Mouse (Mus musculus) kidney, embryonic 15.5 days (tissue): ENCODE results near the gene Bpifb3. TPM values are rescaled to one million over a fixed set of nuclear protein-coding genes. Genes with fewer than 3 reads are reported as not detected.

Source experiments
- ATAC-seq: fragments of 200-750 bp; cut with Nextera tagmentation; replicated peaks from 2 replicates; pipeline ENCODE4 v1.8.0; 2017; ENCODE audit warnings: moderate TSS enrichment; ENCODE audit not compliant: low FRiP score
- H3K27ac ChIP-seq: fragments of 300-500 bp; sonication (generic); 2 replicates; pipeline ENCODE4 v1.5.1; 2015; ENCODE audit warnings: mild to moderate bottlenecking, inconsistent platforms
- H3K27me3 ChIP-seq: fragments of 300-500 bp; sonication (generic); 2 replicates; pipeline ENCODE4 v1.6.1; 2015; ENCODE audit warnings: inconsistent platforms
- H3K36me3 ChIP-seq: fragments of 300-500 bp; sonication (generic); 2 replicates; pipeline ENCODE4 v1.6.1; 2015; ENCODE audit warnings: inconsistent platforms
- H3K4me1 ChIP-seq: fragments of 300-500 bp; sonication (generic); 2 replicates; pipeline ENCODE4 v1.6.1; 2015; ENCODE audit warnings: inconsistent platforms
- H3K4me2 ChIP-seq: fragments of 300-500 bp; sonication (generic); 2 replicates; pipeline ENCODE4 v1.6.1; 2015; ENCODE audit warnings: moderate library complexity, mild to moderate bottlenecking, inconsistent platforms
- H3K4me3 ChIP-seq: fragments of 300-500 bp; sonication (generic); replicated peaks from 2 replicates; pipeline ENCODE4 v1.5.1; 2015; ENCODE audit warnings: mild to moderate bottlenecking, inconsistent platforms
- H3K9ac ChIP-seq: fragments of 300-500 bp; sonication (generic); 2 replicates; pipeline ENCODE4 v1.6.1; 2015; ENCODE audit warnings: mild to moderate bottlenecking, inconsistent platforms
- H3K9me3 ChIP-seq: fragments of 300-500 bp; sonication (generic); replicated peaks from 2 replicates; pipeline ENCODE4 v1.6.1; 2016; ENCODE audit warnings: inconsistent platforms
- WGBS: fragments of 180-500 bp; shearing (Covaris S2); methylation state at CpG from one replicate; pipeline ENCODE4 v1.1.7; 2015; ENCODE audit warnings: mixed read lengths; 5-methylcytosine and 5-hydroxymethylcytosine counted together
- polyA plus RNA-seq: library from polyadenylated mRNA; unstranded; fragments of >200 nt; fragmentation: Nextera tagmentation; extraction: Ambion mirVana; gene quantifications from 2 replicates; pipeline ENCODE4 v1.2.1, GENCODE M21; 2015

The Bpifb3 gene
- polyA plus RNA-seq, 1 experiment from 2014 or later, result not detected

DNA sequence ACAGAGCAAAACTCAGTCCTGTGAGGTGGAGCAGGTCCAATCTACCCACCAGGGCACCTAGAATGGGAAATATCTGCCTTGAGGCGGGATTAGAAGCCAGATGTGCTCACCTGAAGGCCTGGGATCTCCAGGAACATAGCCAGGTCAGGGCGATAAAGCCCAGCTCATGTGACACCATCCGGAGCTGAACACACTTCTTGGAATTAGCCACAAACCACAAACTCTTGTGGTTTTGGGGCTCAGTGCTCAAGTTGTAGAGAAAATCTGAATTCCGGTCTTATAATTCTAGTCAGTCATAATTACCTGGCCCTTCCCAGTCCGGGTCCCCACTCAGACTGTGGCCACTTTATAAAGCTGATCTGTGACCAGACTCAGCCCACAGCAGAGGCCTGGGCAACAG is 19.8 kb downstream of the Bpifb3 start, which contains the start of gene Bpifb4:
Bpifb4 (plus strand) TSS at position 370 of the 400 bp plus-strand sequence.
- Histone ChIP-seq H3K4me3 (no peak within 1 kb of the TSS), H3K4me2 (no peak within 1 kb of the TSS), H3K27me3 (no peaks in the 10 kb centered on the region), H3K4me1 (no peaks in the 10 kb centered on the region), H3K9ac (no peak within 1 kb of the TSS), H3K27ac (no peak within 1 kb of the TSS), H3K36me3 (no peaks in the 10 kb centered on the region), H3K9me3 (no peaks in the 10 kb centered on the region)
- WGBS, result 84% methylated on average over 5 of the region's 5 CpGs
- no peak for ATAC-seq

DNA sequence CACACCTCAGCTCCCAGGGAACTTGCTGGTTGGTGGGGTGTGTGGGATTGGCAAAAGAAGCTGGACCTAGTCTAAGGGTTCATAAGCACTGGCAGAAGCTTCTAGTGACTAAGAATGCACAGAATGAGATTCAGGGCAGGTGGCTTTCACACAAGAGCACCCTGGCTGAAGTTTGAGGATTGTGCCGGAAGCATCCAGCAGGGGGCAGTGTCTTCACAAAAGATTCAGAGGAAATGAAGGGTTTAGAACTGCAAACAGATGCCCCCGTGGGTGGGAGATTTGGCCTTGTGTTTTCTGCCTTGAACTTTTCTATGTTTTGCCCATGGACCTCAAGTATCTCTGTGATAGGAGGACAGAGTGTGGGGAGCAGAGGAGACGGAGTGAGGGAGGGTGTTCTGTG is 25.5 kb downstream of the Bpifb3 start:
- Histone ChIP-seq H3K4me3 (no peak overlapping the region), H3K27ac (no peak overlapping the region), H3K4me2 (no peak overlapping the region), H3K9ac (no peak overlapping the region), H3K4me1 (no peaks in the 10 kb centered on the region), H3K36me3 (no peaks in the 10 kb centered on the region), H3K27me3 (no peaks in the 10 kb centered on the region), H3K9me3 (no peaks in the 10 kb centered on the region)
- ATAC-seq, result no peak
- WGBS, result 34% methylated on average over 3 of the region's 3 CpGs

DNA sequence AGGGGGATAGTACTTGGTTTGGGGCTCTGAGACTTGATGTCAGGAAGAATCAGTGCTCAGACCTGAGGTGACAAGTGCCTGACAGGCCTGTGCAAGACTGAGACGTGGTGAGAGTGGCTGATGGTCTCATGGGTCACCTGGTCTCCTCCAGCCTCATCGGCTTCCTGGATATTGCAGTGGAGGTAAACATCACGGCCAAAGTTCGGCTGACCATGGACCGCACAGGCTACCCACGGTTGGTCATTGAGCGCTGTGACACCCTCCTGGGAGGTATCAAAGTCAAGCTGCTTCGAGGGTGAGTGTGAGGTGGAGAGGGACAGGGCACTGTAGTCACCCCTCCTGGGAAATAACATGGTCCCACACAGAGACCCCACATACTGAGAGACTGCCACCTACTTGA is 26.5 kb downstream of the Bpifb3 start:
- Histone ChIP-seq H3K4me3 (no peak overlapping the region), H3K27ac (no peak overlapping the region), H3K9ac (no peak overlapping the region), H3K4me1 (no peaks in the 10 kb centered on the region), H3K4me2 (no peak overlapping the region), H3K27me3 (no peaks in the 10 kb centered on the region), H3K36me3 (no peaks in the 10 kb centered on the region), H3K9me3 (no peaks in the 10 kb centered on the region)
- no peak for ATAC-seq
- WGBS, result 81% methylated on average over 8 of the region's 8 CpGs

DNA sequence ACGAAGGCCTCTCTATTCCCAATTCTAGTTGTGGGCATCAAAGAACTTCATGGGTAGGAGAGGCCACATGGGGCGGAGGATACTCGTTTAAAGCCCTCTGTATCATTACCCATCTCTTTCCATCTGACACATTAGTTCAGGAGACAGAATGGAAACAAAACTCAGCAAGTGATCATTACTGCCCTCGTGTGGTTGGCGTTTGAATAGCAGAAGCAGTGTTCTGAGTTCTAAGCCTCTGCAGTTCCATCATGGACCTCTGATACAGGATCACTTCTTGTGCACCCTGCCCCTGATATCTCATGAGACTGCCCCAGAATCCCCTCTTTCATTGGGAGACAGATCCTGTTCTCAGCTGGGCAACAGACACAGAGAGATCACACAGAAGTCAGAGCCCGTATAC is 34.9 kb downstream of the Bpifb3 start:
- Histone ChIP-seq H3K9me3 (no peaks in the 10 kb centered on the region), H3K9ac (no peak overlapping the region), H3K4me3 (no peak overlapping the region), H3K4me2 (no peak overlapping the region), H3K27me3 (no peaks in the 10 kb centered on the region), H3K4me1 (no peaks in the 10 kb centered on the region), H3K36me3 (no peaks in the 10 kb centered on the region), H3K27ac (no peak overlapping the region)
- 31% methylated on average over 6 of the region's 6 CpGs for WGBS
- ATAC-seq, result no peak

DNA sequence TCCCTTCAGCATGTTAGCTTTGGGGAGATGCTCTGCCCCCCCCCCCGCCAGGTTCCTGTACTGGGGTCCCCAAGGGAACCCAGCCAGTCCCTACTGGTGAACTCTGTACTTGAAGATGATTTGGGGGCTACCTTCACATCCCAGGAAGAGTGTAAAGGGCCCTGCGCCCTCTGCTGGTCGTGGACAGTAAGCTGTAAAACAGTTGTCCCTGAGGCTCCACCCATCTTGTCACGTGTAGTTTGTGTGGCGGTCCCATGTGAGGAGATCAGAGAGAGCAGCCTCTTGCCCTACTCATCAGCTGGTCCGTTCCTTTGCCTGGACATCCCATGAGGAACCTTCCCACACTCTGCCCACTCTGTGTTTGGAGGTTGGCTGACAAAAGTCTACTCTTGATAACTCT is 35.8 kb downstream of the Bpifb3 start:
- Histone ChIP-seq H3K4me3 (no peak overlapping the region), H3K27ac (no peak overlapping the region), H3K36me3 (no peaks in the 10 kb centered on the region), H3K9ac (no peak overlapping the region), H3K27me3 (no peaks in the 10 kb centered on the region), H3K9me3 (no peaks in the 10 kb centered on the region), H3K4me1 (no peaks in the 10 kb centered on the region), H3K4me2 (peak overlapping the region; percentile 46; the same call in 1 of the 2 replicates)
- ATAC-seq, result peak; percentile 60
- 10% methylated on average over 6 of the region's 6 CpGs for WGBS

DNA sequence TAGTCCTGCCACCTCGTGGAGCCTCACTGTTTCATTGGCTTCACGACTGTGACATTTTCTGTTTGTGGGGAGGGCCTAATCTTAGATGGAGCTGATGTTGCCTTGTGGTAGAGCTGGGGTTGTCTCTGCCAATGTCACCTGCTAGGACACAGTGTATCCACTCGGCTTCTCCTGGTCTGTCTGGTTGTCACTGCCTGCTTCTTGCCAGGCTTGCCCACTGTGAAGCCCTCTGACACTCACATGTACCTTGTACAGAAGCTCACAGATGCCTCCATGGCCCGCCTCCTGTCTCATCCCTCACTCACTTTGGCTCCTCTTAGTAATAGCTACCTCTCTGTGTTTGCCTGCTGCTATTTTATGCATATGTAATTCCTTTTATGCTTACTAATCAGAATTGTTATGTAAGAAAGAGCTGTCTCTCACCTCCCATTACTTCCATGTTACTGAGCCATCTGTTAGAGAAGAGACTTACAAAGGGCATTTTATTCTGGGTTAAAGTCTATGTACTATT is 44.8 kb downstream of the Bpifb3 start:
- Histone ChIP-seq H3K4me2 (no peak overlapping the region), H3K9me3 (no peaks in the 10 kb centered on the region), H3K27ac (no peak overlapping the region), H3K4me3 (no peak overlapping the region), H3K27me3 (no peaks in the 10 kb centered on the region), H3K9ac (no peak overlapping the region), H3K36me3 (no peaks in the 10 kb centered on the region), H3K4me1 (no peaks in the 10 kb centered on the region)
- WGBS, result 78% methylated on average over 4 of the region's 4 CpGs
- ATAC-seq, result no peak

DNA sequence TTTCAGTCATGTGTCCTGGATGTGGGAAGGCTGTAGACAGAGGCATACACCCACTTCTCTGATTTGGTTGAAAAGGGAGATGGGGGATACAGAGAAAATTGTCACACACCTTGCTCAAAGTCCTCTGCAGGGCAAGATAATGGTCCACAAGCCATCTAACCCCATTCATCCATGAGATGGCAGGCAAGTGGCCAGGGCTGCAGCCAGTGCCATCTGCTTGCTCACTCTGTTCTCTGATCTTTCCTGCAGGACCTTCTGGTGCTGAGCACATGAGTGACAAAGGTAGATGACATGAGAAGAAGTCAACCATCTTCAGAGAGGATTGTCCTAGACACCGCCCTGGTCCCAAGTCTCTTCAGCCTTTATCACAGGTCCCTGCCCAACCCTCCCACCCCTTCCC is 45.3 kb downstream of the Bpifb3 start:
- WGBS, result 88% methylated on average over 1 of the region's 1 CpGs

DNA sequence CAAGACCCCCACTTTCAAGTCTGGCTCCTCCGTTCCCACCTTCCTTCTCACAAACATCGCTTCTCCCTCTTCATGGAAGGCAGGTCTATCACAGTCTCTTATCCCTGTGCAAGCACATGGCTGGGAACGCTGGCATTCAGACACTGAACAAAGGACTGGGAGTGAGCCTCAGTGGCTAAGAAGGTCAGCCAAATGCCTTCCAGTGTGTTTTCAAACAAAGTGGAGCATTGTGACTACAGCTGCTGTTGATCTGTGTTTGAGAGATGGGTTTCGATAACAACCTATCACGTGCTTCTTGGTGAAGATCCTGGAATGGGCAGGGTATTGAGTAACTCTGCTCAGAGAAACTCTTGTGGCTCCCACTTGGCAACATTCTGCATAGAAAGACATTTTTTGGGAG is 52.2 kb downstream of the Bpifb3 start:
- H3K9ac ChIP-seq, result no peak overlapping the region
- no peak overlapping the region for H3K27ac ChIP-seq
- H3K4me2 ChIP-seq, result no peak overlapping the region
- no peaks in the 10 kb centered on the region for H3K36me3 ChIP-seq
- ATAC-seq, result no peak
- no peak overlapping the region for H3K4me3 ChIP-seq
- no peaks in the 10 kb centered on the region for H3K9me3 ChIP-seq
- H3K4me1 ChIP-seq, result no peaks in the 10 kb centered on the region
- WGBS, result 84% methylated on average over 5 of the region's 5 CpGs
- no peaks in the 10 kb centered on the region for H3K27me3 ChIP-seq

More for the DNA sequence above, 45.3 kb downstream of the Bpifb3 start:
- Histone ChIP-seq H3K27me3 (no peaks in the 10 kb centered on the region), H3K4me3 (no peak overlapping the region), H3K9ac (no peak overlapping the region), H3K36me3 (no peaks in the 10 kb centered on the region), H3K27ac (no peak overlapping the region), H3K4me1 (no peaks in the 10 kb centered on the region), H3K4me2 (no peak overlapping the region), H3K9me3 (no peaks in the 10 kb centered on the region)
- ATAC-seq, result no peak

DNA sequence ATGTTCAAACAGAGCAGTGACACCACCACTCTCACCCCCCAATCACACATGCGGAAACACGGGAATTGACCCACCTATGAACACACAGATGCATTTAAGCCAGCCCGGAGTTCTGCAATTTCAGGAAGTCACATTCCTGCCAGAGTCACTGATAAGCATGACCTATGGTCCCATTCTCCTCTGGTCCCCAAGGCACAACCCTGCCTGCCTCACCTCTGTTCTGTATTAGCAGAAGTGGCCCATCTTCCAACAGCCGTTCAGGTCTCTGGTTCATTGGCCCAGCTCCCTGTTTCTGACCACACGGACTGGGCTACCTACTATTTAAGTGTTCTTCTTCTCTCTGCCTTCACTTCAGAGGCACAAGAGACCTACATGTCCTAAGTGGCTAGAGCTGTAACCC is 56.6 kb downstream of the Bpifb3 start, which contains the start of gene Bpifa6:
Bpifa6 (plus strand) TSS at position 364 of the 400 bp plus-strand sequence.
- Histone ChIP-seq H3K27ac (no peak within 1 kb of the TSS), H3K4me2 (no peak within 1 kb of the TSS), H3K36me3 (no peaks in the 10 kb centered on the region), H3K4me1 (no peaks in the 10 kb centered on the region), H3K9ac (no peak within 1 kb of the TSS), H3K4me3 (no peak within 1 kb of the TSS), H3K9me3 (no peaks in the 10 kb centered on the region), H3K27me3 (no peaks in the 10 kb centered on the region)
- ATAC-seq, result no peak
- 80% methylated on average over 5 of the region's 5 CpGs for WGBS

Other genes with a start within 250 kb of the Bpifb3 start
- gene Dnmt3c, start 221.6 kb upstream of the Bpifb3 start, polyA plus RNA-seq, result not detected in 2 replicates
- gene Mapre1, start 177.0 kb upstream of the Bpifb3 start, polyA plus RNA-seq, result 234 and 269 TPM in 2 replicates
- not detected in 2 replicates for gene Efcab8, start 138.3 kb upstream of the Bpifb3 start, polyA plus RNA-seq
- gene Sun5, start 47.1 kb upstream of the Bpifb3 start, polyA plus RNA-seq, result not detected in 2 replicates
- not detected in 2 replicates for gene Bpifb2, start 43.2 kb upstream of the Bpifb3 start, polyA plus RNA-seq
- not detected in 2 replicates for gene Bpifb6, start 17.8 kb upstream of the Bpifb3 start, polyA plus RNA-seq
- gene Bpifb4, start 20.0 kb downstream of the Bpifb3 start, polyA plus RNA-seq, result not detected in 2 replicates
- gene Bpifa6, start 56.7 kb downstream of the Bpifb3 start, polyA plus RNA-seq, result not detected in 2 replicates
- not detected in 2 replicates for gene Bpifa2, start 90.0 kb downstream of the Bpifb3 start, polyA plus RNA-seq
- gene Bpifa3, start 212.1 kb downstream of the Bpifb3 start, polyA plus RNA-seq, result not detected in 2 replicates
- gene Bpifa1, start 224.7 kb downstream of the Bpifb3 start, polyA plus RNA-seq, result not detected in 2 replicates
- gene Bpifa5, start 244.4 kb downstream of the Bpifb3 start, polyA plus RNA-seq, result not detected in 2 replicates